Mouse (Mus musculus): ENCODE measurements around the gene Pcdh15. TPM values are rescaled to one million over a fixed set of nuclear protein-coding genes. Genes with fewer than 3 reads are reported as not detected.

Pcdh15 gene
- total and polyA plus RNA-seq, 2 experiments from 2014 or later: 0.27 to 0.46 TPM

DNA sequence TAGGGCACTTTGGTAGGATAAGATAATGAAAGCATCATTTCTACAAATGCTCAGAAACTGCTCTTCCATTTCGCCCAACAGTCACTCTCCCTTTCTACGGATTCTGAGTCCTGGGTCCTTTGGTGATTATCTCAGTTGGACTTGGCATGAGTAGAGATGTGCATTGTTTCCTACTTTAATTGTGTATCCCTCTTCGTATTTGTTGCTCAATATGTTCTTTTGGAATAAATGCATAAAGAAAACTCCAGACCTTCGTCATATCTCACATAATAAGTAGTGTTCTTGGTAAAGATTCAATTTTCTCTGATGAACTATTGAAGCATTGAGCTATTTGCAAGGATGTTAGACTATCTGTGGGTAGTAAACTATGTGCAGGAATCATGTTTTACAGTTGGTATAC is 854.2 kb downstream of the Pcdh15 start:
- 65% methylated on average over 4 of the region's 4 CpGs for WGBS
- Histone ChIP-seq H3K36me3 (replicated peaks; ENCODE audit: control insufficient read depth, insufficient read depth, low read length) (no peaks in the 10 kb centered on the region), H3K4me1 (ENCODE audit: control insufficient read depth, insufficient read depth) (no peaks in the 10 kb centered on the region), H3K27me3 (ENCODE audit: control insufficient read depth, insufficient read depth, low read length) (no peaks in the 10 kb centered on the region), H3K4me3 (ENCODE audit: low read depth, low read length) (no peak overlapping the region), H3K9ac (replicated peaks; ENCODE audit: low read depth, low read length) (no peak overlapping the region), H3K9me3 (replicated peaks; ENCODE audit: control insufficient read depth, low read length) (no peaks in the 10 kb centered on the region), H3K4me2 (ENCODE audit: low read depth, low read length) (no peak overlapping the region), H3K27ac (ENCODE audit: low read depth) (no peak overlapping the region)
- no peak for TF ChIP-seq EP300 (IDR thresholded peaks at IDR 0.05; ENCODE audit: low read depth)
- TF ChIP-seq CTCF (IDR thresholded peaks at IDR 0.05; ENCODE audit: low read depth): no peak
- ATAC-seq (ENCODE audit: insufficient read depth, low read depth): no peak
- DNase-seq (ENCODE audit: low spot score): no peak

DNA sequence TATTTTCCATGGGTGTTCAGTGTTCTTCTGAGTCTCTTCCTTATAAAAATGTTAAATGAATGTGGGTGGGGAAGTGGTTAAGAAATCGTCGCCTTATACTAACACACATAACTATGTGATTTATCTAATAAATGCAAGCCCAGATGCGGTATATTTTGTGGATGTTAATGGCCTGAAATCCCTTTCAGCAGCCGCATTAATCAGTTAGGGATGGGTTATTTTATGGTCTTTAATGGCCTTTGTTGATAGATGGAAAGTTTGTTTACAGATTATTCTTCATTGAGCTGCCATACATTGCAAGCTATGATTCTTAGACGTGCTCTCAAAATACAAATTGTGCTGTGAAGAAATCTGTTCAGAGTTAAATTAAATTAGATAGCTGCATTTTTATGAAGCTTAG is 884.9 kb downstream of the Pcdh15 start:
- no peak for DNase-seq (ENCODE audit: low spot score)
- no peak for TF ChIP-seq EP300 (IDR thresholded peaks at IDR 0.05; ENCODE audit: low read depth)
- no peak for TF ChIP-seq CTCF (IDR thresholded peaks at IDR 0.05; ENCODE audit: low read depth)
- no peaks in the 10 kb centered on the region for H3K9me3 ChIP-seq (replicated peaks; ENCODE audit: control insufficient read depth, low read length)
- H3K4me2 ChIP-seq (ENCODE audit: low read depth, low read length): no peak overlapping the region
- no peaks in the 10 kb centered on the region for H3K36me3 ChIP-seq (replicated peaks; ENCODE audit: control insufficient read depth, insufficient read depth, low read length)
- WGBS: 72% methylated on average over 5 of the region's 5 CpGs
- H3K4me3 ChIP-seq (ENCODE audit: low read depth, low read length): no peak overlapping the region
- H3K27ac ChIP-seq (ENCODE audit: low read depth): no peak overlapping the region
- no peaks in the 10 kb centered on the region for H3K27me3 ChIP-seq (ENCODE audit: control insufficient read depth, insufficient read depth, low read length)
- no peaks in the 10 kb centered on the region for H3K4me1 ChIP-seq (ENCODE audit: control insufficient read depth, insufficient read depth)
- H3K9ac ChIP-seq (replicated peaks; ENCODE audit: low read depth, low read length): no peak overlapping the region
- ATAC-seq (ENCODE audit: insufficient read depth, low read depth): no peak

DNA sequence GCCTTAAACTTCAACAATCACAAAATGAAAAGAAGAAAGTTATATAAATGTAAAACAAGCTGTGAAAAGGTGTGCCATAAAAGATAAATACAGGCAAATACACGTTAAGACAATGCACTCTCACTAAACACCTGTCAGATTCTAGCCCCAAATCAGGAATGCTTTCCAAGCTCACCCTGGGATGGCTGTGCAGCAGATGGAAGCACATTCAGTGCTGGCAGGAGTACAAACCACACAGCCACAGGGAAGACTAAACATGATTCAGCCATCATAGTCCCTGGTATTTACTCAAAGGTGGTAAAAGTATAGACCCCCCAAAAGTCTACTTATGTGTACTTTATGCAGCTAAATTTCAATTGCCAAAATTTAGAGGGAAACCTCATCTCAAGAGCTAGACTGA is 909.7 kb downstream of the Pcdh15 start:
- no peak overlapping the region for H3K9ac ChIP-seq (replicated peaks; ENCODE audit: low read depth, low read length)
- no peak for TF ChIP-seq CTCF (IDR thresholded peaks at IDR 0.05; ENCODE audit: low read depth)
- no peak for TF ChIP-seq EP300 (IDR thresholded peaks at IDR 0.05; ENCODE audit: low read depth)
- no peaks in the 10 kb centered on the region for H3K9me3 ChIP-seq (replicated peaks; ENCODE audit: control insufficient read depth, low read length)
- no peak overlapping the region for H3K4me3 ChIP-seq (ENCODE audit: low read depth, low read length)
- no peak for DNase-seq (ENCODE audit: low spot score)
- ATAC-seq (ENCODE audit: insufficient read depth, low read depth): no peak
- no peaks in the 10 kb centered on the region for H3K36me3 ChIP-seq (replicated peaks; ENCODE audit: control insufficient read depth, insufficient read depth, low read length)
- no peak overlapping the region for H3K27ac ChIP-seq (ENCODE audit: low read depth)
- WGBS: 31% methylated on average over 1 of the region's 1 CpGs
- H3K27me3 ChIP-seq (ENCODE audit: control insufficient read depth, insufficient read depth, low read length): no peaks in the 10 kb centered on the region
- no peak overlapping the region for H3K4me2 ChIP-seq (ENCODE audit: low read depth, low read length)
- H3K4me1 ChIP-seq (ENCODE audit: control insufficient read depth, insufficient read depth): no peaks in the 10 kb centered on the region

DNA sequence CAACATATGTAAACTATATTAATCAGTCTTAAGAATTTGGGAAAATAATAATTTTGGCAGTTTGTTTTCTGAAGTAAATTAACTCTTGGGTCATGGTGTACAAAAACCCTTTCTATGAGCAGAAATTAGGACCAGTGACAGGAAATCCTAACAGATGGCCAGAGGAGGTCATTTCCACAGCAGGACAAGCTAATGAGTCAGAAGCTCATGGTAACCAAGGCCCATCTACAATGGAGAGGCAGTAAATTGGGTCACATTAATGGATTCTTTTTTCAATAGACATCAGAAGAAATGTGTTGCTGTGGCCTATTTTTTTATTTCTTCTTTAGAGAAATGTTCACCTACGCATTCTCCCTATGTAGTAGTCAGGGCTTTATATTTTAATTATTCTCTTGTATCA is 923.9 kb downstream of the Pcdh15 start:
- no peak for DNase-seq (ENCODE audit: low spot score)
- no peaks in the 10 kb centered on the region for H3K9me3 ChIP-seq (replicated peaks; ENCODE audit: control insufficient read depth, low read length)
- H3K36me3 ChIP-seq (replicated peaks; ENCODE audit: control insufficient read depth, insufficient read depth, low read length): no peaks in the 10 kb centered on the region
- no peaks in the 10 kb centered on the region for H3K27me3 ChIP-seq (ENCODE audit: control insufficient read depth, insufficient read depth, low read length)
- no peak overlapping the region for H3K4me2 ChIP-seq (ENCODE audit: low read depth, low read length)
- WGBS: 76% methylated on average over 1 of the region's 1 CpGs
- no peak overlapping the region for H3K9ac ChIP-seq (replicated peaks; ENCODE audit: low read depth, low read length)
- TF ChIP-seq CTCF (IDR thresholded peaks at IDR 0.05; ENCODE audit: low read depth) (no peak), EP300 (IDR thresholded peaks at IDR 0.05; ENCODE audit: low read depth) (no peak)
- ATAC-seq (ENCODE audit: insufficient read depth, low read depth): no peak
- H3K27ac ChIP-seq (ENCODE audit: low read depth): no peak overlapping the region
- H3K4me1 ChIP-seq (ENCODE audit: control insufficient read depth, insufficient read depth): no peaks in the 10 kb centered on the region
- H3K4me3 ChIP-seq (ENCODE audit: low read depth, low read length): no peak overlapping the region

DNA sequence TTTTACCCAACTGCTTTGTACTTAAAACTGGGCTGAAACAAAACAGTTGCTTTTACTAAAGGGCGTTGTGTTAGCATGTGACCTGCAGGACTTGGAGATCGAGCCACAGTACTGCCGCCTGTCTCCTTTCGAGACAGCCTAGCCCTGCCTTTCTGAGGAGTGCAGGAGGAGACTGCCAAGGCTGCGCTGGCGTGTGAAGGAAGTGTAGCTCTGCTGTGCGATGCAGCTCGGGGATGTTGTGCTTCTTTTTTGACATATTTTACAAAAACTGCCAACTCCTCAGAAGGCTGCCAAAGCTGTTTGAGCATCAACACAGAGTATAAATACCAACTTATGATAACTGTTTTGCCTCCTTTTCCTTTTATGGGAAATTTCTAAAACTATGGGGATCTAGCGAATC is 953.9 kb downstream of the Pcdh15 start:
- DNase-seq (ENCODE audit: low spot score) (no peak), ATAC-seq (ENCODE audit: insufficient read depth, low read depth) (no peak)
- Histone ChIP-seq H3K27ac (ENCODE audit: low read depth) (no peak overlapping the region), H3K4me1 (ENCODE audit: control insufficient read depth, insufficient read depth) (no peaks in the 10 kb centered on the region), H3K9ac (replicated peaks; ENCODE audit: low read depth, low read length) (no peak overlapping the region), H3K4me3 (ENCODE audit: low read depth, low read length) (no peak overlapping the region), H3K4me2 (ENCODE audit: low read depth, low read length) (no peak overlapping the region), H3K36me3 (replicated peaks; ENCODE audit: control insufficient read depth, insufficient read depth, low read length) (no peaks in the 10 kb centered on the region), H3K27me3 (ENCODE audit: control insufficient read depth, insufficient read depth, low read length) (no peaks in the 10 kb centered on the region), H3K9me3 (replicated peaks; ENCODE audit: control insufficient read depth, low read length) (no peaks in the 10 kb centered on the region)
- 57% methylated on average over 9 of the region's 9 CpGs for WGBS
- no peak for TF ChIP-seq CTCF (IDR thresholded peaks at IDR 0.05; ENCODE audit: low read depth)
- no peak for TF ChIP-seq EP300 (IDR thresholded peaks at IDR 0.05; ENCODE audit: low read depth)

DNA sequence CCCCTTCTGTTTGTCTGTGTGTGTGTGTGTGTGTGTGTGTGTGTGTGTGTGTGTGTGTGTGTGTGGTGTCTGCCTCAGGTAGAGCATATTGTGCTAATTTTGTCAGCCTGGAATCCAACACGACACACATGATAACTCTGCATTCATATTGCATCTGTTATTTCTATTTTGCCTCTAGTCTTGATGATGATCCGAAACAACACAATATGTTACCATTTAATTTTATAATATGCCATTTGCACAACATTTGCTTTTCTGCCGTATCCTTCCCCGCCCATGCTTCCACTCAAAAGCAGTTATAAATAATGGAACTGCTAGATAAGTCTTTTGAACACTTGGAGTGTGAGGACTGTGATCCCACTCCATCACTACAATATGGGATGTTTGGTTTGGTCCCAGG is 987.5 kb downstream of the Pcdh15 start:
- Histone ChIP-seq H3K27me3 (ENCODE audit: control insufficient read depth, insufficient read depth, low read length) (no peaks in the 10 kb centered on the region), H3K4me3 (ENCODE audit: low read depth, low read length) (no peak overlapping the region)

More for the DNA sequence above, 987.5 kb downstream of the Pcdh15 start:
- no peak for ATAC-seq (ENCODE audit: insufficient read depth, low read depth)
- H3K4me2 ChIP-seq (ENCODE audit: low read depth, low read length): no peak overlapping the region
- no peaks in the 10 kb centered on the region for H3K4me1 ChIP-seq (ENCODE audit: control insufficient read depth, insufficient read depth)
- H3K27ac ChIP-seq (ENCODE audit: low read depth): no peak overlapping the region
- no peak for DNase-seq (ENCODE audit: low spot score)
- no peak overlapping the region for H3K9ac ChIP-seq (replicated peaks; ENCODE audit: low read depth, low read length)
- WGBS: 80% methylated on average over 4 of the region's 4 CpGs
- no peaks in the 10 kb centered on the region for H3K36me3 ChIP-seq (replicated peaks; ENCODE audit: control insufficient read depth, insufficient read depth, low read length)
- no peaks in the 10 kb centered on the region for H3K9me3 ChIP-seq (replicated peaks; ENCODE audit: control insufficient read depth, low read length)
- TF ChIP-seq EP300 (IDR thresholded peaks at IDR 0.05; ENCODE audit: low read depth): no peak
- no peak for TF ChIP-seq CTCF (IDR thresholded peaks at IDR 0.05; ENCODE audit: low read depth)
